Mouse (Mus musculus) CH12.LX (cell line): ENCODE data around the gene Ap2s1. TPM values are rescaled to one million over a fixed set of nuclear protein-coding genes. Genes with fewer than 3 reads are reported as not detected.
"Not testable (repeated sequence)": the region's sequence is repeated elsewhere in the genome, so short reads cannot be mapped to it uniquely, and the experiment has no call there.

ENCODE experiments used
- DNase-seq: peaks from one replicate; pipeline ENCODE4 v3.0.0-alpha.2; 2013; ENCODE audit errors: extremely low read depth
- H3K27ac ChIP-seq: 2 replicates; pipeline ENCODE4 v1.5.1; 2012; ENCODE audit warnings: low read depth, mild to moderate bottlenecking, control low read depth, moderate library complexity; ENCODE audit not compliant: insufficient read depth
- H3K27me3 ChIP-seq: replicated peaks from 2 replicates; pipeline ENCODE3; 2012; ENCODE audit warnings: inconsistent platforms
- H3K36me3 ChIP-seq, 2 experiments: replicated peaks in 1 of 2; 2 replicates each; pipeline versions ENCODE3 to v1.6.1; 2012; ENCODE audit warnings: inconsistent platforms in 1 of 2, low read length in 1 of 2, mild to moderate bottlenecking in 1 of 2, mixed read lengths in 1 of 2, moderate library complexity in 1 of 2; ENCODE audit not compliant: control insufficient read depth in 1 of 2, insufficient read depth in 1 of 2
- H3K4me1 ChIP-seq, 2 experiments: 2 replicates each; pipeline ENCODE4 v1.6.1; 2012; ENCODE audit warnings: inconsistent platforms in 1 of 2, moderate library complexity in 1 of 2; ENCODE audit not compliant: insufficient read depth in 2 of 2, control insufficient read depth in 1 of 2
- H3K4me2 ChIP-seq: 2 replicates; pipeline ENCODE4 v1.6.1; 2012; ENCODE audit warnings: low read depth, mild to moderate bottlenecking, control low read depth; ENCODE audit not compliant: poor library complexity, insufficient read depth, severe bottlenecking
- H3K4me3 ChIP-seq, 3 experiments: fragments of 150-350 bp in 1 of 3; sonication (generic) in 1 of 3; replicated peaks in 1 of 3; 2 replicates each; pipeline versions ENCODE3 to v1.5.1; 2011 to 2012; ENCODE audit warnings: low read depth in 2 of 3, low read length in 2 of 3, mild to moderate bottlenecking in 2 of 3, moderate library complexity in 2 of 3, control low read depth in 1 of 3, improper control_type of control experiment in 1 of 3, inconsistent platforms in 1 of 3, mixed read lengths in 1 of 3; ENCODE audit not compliant: poor library complexity in 1 of 3
- H3K79me2 ChIP-seq: replicated peaks from 2 replicates; pipeline ENCODE4 v1.6.1; 2012; ENCODE audit warnings: mild to moderate bottlenecking, moderate library complexity; ENCODE audit not compliant: control insufficient read depth, poor library complexity, insufficient read depth, severe bottlenecking; ENCODE audit errors: extremely low read depth
- H3K9ac ChIP-seq: 2 replicates; pipeline ENCODE4 v1.6.1; 2012; ENCODE audit warnings: low read depth, mild to moderate bottlenecking, control low read depth, moderate library complexity; ENCODE audit not compliant: insufficient read depth
- H3K9me3 ChIP-seq: replicated peaks from 2 replicates; pipeline ENCODE3; 2012; ENCODE audit warnings: low read length, inconsistent platforms, mixed read lengths
- BHLHE40 ChIP-seq: IDR thresholded peaks from 2 replicates; pipeline ENCODE4 v1.6.1; 2011; ENCODE audit warnings: mild to moderate bottlenecking, low read depth, low read length, improper control_type of control experiment
- CTCF ChIP-seq, 2 experiments: IDR thresholded peaks in 1 of 2; conservative IDR thresholded peaks in 1 of 2; 2 replicates each; pipeline ENCODE4 v1.5.1; 2011 to 2012; ENCODE audit warnings: low read depth in 2 of 2, low read length in 2 of 2, improper control_type of control experiment in 1 of 2, inconsistent platforms in 1 of 2, mild to moderate bottlenecking in 1 of 2, moderate library complexity in 1 of 2
- ETS1 ChIP-seq: conservative IDR thresholded peaks from 2 replicates; pipeline ENCODE4 v1.6.1; 2012; ENCODE audit warnings: low read depth, mild to moderate bottlenecking, inconsistent platforms, low read length, improper control_type of control experiment, moderate library complexity
- HCFC1 ChIP-seq: IDR thresholded peaks from 2 replicates; pipeline ENCODE4 v1.6.1; 2012; ENCODE audit warnings: low read depth, mild to moderate bottlenecking, inconsistent platforms, low read length, improper control_type of control experiment
- JUN ChIP-seq: IDR thresholded peaks from 2 replicates; pipeline ENCODE4 v1.6.1; 2011; ENCODE audit warnings: low read depth, mild to moderate bottlenecking, low read length, improper control_type of control experiment, moderate library complexity; ENCODE audit not compliant: insufficient read depth
- MXI1 ChIP-seq: IDR thresholded peaks from 2 replicates; pipeline ENCODE4 v1.6.1; 2011; ENCODE audit warnings: mild to moderate bottlenecking, low read depth, low read length, improper control_type of control experiment
- MYC ChIP-seq: IDR thresholded peaks from 2 replicates; pipeline ENCODE4 v1.6.1; 2011; ENCODE audit warnings: low read depth, mild to moderate bottlenecking, improper control_type of control experiment, low read length
- NRF1 ChIP-seq: IDR thresholded peaks from 2 replicates; pipeline ENCODE4 v1.6.1; 2014; ENCODE audit warnings: low read depth, mild to moderate bottlenecking, inconsistent platforms, low read length, improper control_type of control experiment, moderate library complexity
- RCOR1 ChIP-seq: conservative IDR thresholded peaks from 2 replicates; pipeline ENCODE4 v1.6.1; 2012; ENCODE audit warnings: low read depth, mild to moderate bottlenecking, inconsistent platforms, low read length, improper control_type of control experiment
- SMC3 ChIP-seq: IDR thresholded peaks from 2 replicates; pipeline ENCODE4 v1.6.1; 2011; ENCODE audit warnings: low read depth, low read length, improper control_type of control experiment
- TBP ChIP-seq: conservative IDR thresholded peaks from 2 replicates; pipeline ENCODE4 v1.6.1; 2011; ENCODE audit warnings: low read depth, low read length, improper control_type of control experiment
- TCF12 ChIP-seq: IDR thresholded peaks from 2 replicates; pipeline ENCODE4 v1.6.1; 2014; ENCODE audit warnings: low read depth, mild to moderate bottlenecking, inconsistent platforms, low read length, improper control_type of control experiment
- ZNF384 ChIP-seq: IDR thresholded peaks from 2 replicates; pipeline ENCODE4 v1.6.1; 2012; ENCODE audit warnings: low read depth, low read length, improper control_type of control experiment, inconsistent platforms
- dilution Hi-C: fragments of 300-500 bp; cut with MboI; formaldehyde crosslinking; loops from 2 replicates; pipeline ENCODE4 v1.14.3; 2020; ENCODE audit warnings: low sequenced_read_pairs; ENCODE audit not compliant: extremely low pct_unique_long_range_greater_than_20kb, extremely low pct_ligation_motif_present
- in situ Hi-C: fragments of 300-500 bp; cut with MboI; formaldehyde crosslinking; loops from 3 replicates; pipeline ENCODE4 v1.14.3; 2019; ENCODE audit warnings: low sequenced_read_pairs, low pct_ligation_motif_present, low pct_unique_long_range_greater_than_20kb, mixed read lengths
- polyA plus RNA-seq: library from polyadenylated mRNA; unstranded; fragments of >175 nt; gene quantifications from 2 replicates; pipeline ENCODE4 v1.2.1, GENCODE M21; 2012; ENCODE audit warnings: low read depth; ENCODE audit not compliant: insufficient read length
- total RNA-seq, 2 experiments: library from RNA; depleted of rRNA; stranded (reverse); fragments of 300-350 nt in 1 of 2; fragments of >200 nt in 1 of 2; gene quantifications; 2 replicates each; pipeline ENCODE4 v1.2.3; 2012 to 2014

The Ap2s1 gene
- total and polyA plus RNA-seq, 3 experiments: 180 to 232 (median 202) TPM

DNA sequence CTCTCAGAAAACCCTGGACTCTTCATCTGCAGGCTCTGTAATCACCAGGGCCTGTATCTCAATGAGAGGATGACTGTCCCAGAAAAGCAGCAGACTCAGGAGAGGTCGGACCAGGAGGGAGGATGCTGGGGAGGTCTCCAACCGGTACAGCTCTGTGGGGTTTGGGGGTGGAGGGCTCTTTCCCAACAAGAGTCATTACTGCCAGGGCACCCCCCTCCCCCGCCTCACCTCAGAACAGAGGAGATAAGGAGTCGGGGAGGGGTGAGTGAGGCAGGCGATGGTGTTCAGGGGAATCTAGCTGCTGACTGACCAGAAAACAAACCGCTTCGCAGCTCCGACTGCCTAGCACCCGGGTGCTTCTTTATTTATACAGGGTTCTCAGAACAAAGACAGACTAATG, 30.0 kb upstream of the Ap2s1 start:
- H3K4me3 ChIP-seq: no peak overlapping the region

GRCm38 (mm10) chr7:16710604-16711003, 27.6 kb upstream of the Ap2s1 start:
- Histone ChIP-seq H3K36me3 (no peaks in the 10 kb centered on the region), H3K27me3 (peaks cover 13% of the 10 kb centered on the region), H3K79me2 (no peaks in the 10 kb centered on the region), H3K4me2 (no peak overlapping the region), H3K9me3 (peaks cover 3% of the 10 kb centered on the region), H3K4me1 (no peaks in the 10 kb centered on the region), H3K4me3 (no peak overlapping the region), H3K9ac (no peak overlapping the region), H3K27ac (no peak overlapping the region)
- DNase-seq: peak; percentile 29
- dilution Hi-C loops (no loop called here), in situ Hi-C loops (no loop called here)
- TF ChIP-seq CTCF (conservative IDR thresholded peaks at IDR 0.05 in 1 of 2, IDR thresholded peaks at IDR 0.05 in 1 of 2; ENCODE audit: low read depth in 2 of 2, low read length in 2 of 2) (peak in 1 of 2 experiments; percentile 49; a peak in 2 of 4 replicates), SMC3 (peak; percentile 39), HCFC1 (no peak)

More for the DNA sequence above, 30.0 kb upstream of the Ap2s1 start:
- no peak overlapping the region for H3K27ac ChIP-seq
- no peak overlapping the region for H3K9ac ChIP-seq
- no peaks in the 10 kb centered on the region for H3K4me1 ChIP-seq
- no peaks in the 10 kb centered on the region for H3K9me3 ChIP-seq
- TF ChIP-seq MYC: no peak
- no peak for TF ChIP-seq RCOR1
- no peak for TF ChIP-seq NRF1
- no peak for TF ChIP-seq BHLHE40
- H3K36me3 ChIP-seq: no peaks in the 10 kb centered on the region
- in situ Hi-C loops: no loop called here
- H3K4me2 ChIP-seq: no peak overlapping the region
- peaks cover 13% of the 10 kb centered on the region for H3K27me3 ChIP-seq
- no peaks in the 10 kb centered on the region for H3K79me2 ChIP-seq
- dilution Hi-C loops: no loop called here
- no peak for DNase-seq

DNA sequence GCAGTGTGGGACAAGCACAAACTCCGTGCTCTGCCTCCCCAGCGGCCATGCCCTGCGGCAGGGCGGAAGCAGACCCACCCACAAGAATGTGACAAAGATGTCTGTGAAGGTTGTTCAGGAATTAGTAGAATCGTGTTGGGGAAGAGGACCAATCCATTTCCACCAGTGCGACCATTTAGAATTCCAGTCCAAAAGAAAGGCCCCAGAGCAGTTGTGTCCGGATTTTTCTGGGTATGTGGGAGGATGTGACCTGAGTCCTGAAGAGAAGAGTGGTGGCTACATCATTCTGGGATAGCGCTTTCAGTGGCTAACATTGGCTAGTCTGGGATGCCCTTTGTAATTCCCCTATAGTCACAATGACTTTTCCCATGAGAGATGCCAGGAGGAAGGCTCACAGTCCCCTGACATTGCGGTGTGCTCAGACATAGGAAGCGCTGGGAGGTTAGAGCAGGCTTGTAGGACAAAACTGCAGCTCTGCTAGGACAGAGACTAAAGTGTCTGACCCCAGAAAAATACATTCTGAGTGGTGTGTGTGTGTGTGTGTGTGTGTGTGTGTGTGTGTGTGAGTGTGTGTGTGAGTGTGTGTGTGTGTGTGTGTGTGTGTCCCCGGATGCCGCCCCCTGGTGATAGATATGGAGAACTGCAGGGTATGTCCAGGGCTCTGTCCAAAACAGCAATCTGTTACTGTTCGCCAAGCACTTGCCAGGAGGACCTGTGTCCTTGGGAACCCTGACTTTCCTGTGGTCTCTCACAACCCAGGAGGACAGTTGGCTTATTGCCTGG, 25.4 kb upstream of the Ap2s1 start:
- no peaks in the 10 kb centered on the region for H3K36me3 ChIP-seq
- peaks cover 0 to 12% of the 10 kb centered on the region in 2 experiments; a peak in 2 of 4 replicates for H3K4me1 ChIP-seq
- H3K27me3 ChIP-seq: peaks cover 10% of the 10 kb centered on the region
- H3K9me3 ChIP-seq: peaks cover 3% of the 10 kb centered on the region
- dilution Hi-C loops: no loop called here
- no peaks in the 10 kb centered on the region for H3K79me2 ChIP-seq
- no peak overlapping the region for H3K4me3 ChIP-seq
- in situ Hi-C loops: no loop called here
- H3K9ac ChIP-seq: no peak overlapping the region
- TF ChIP-seq ZNF384 (no peak), TBP (no peak), HCFC1 (no peak), MXI1 (no peak), TCF12 (no peak), ETS1 (no peak), NRF1 (no peak), CTCF (conservative IDR thresholded peaks at IDR 0.05 in 1 of 2, IDR thresholded peaks at IDR 0.05 in 1 of 2; ENCODE audit: low read depth in 2 of 2, low read length in 2 of 2) (peak; percentile 30 to 44; a peak in 3 of 4 replicates), SMC3 (peak; percentile 17), JUN (no peak), BHLHE40 (no peak)
- no peak for DNase-seq
- no peak overlapping the region for H3K4me2 ChIP-seq
- H3K27ac ChIP-seq: no peak overlapping the region

DNA sequence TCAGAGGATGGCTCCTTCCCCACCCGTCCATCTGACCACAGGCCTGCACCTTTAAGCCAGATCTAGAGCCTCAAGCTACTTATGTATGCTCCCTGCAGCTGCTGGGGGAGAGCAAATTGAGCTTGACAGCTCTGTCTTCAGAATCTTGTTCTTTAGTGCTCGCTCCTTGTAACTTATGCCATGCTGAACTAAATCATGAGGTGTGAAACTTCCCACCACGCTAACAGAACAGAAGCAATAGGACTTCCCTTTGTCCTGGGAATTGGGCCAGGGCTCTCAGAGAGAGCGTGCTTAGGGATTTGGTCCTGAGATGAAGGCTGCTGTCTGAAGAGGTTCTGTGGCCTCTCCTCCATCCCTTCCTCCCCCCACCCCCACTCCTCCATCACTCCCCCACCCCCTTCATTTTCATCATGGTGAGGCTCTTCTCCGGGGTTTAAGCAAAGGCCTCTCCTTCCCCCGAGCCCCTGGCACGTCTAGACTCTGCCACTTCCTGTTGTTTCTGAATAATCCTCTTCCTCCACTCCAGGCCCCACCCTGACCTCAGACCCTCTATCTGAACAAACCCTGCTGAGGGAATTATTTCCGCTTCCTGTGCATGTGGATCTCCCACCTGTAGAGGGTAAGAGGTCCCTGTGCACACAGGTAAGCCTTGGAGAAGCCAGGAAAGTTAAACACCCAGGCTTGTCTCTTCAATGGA, 21.6 kb upstream of the Ap2s1 start:
- H3K9me3 ChIP-seq, in situ Hi-C loops, DNase-seq, H3K36me3 ChIP-seq, H3K4me3 ChIP-seq, dilution Hi-C loops, H3K79me2 ChIP-seq, H3K9ac ChIP-seq, H3K4me2 ChIP-seq, H3K27ac ChIP-seq, H3K27me3 ChIP-seq: not testable (repeated sequence)
- H3K4me1 ChIP-seq: peaks cover 0 to 23% of the 10 kb centered on the region in 2 experiments; a peak in 2 of 4 replicates
